Comparison of ENCODE assay signal across 9 mouse cellular contexts in genomic region chr5:96878178-96878577, GRCm38 (mm10).
DNase-seq lines count a peak whose midpoint lies in the region; ATAC-seq and TF ChIP-seq lines count a peak whose summit lies in the region.
"Had no signal": no experiment of that assay in that cellular context is flagged by ENCODE, and none has a peak within 500 bp of the region (broad histone marks: within the 10 kb centered on the region; RNA-seq: fewer than 3 reads in every experiment).

No protein-coding gene starts in this region.

- H3K4me3 ChIP-seq in lung, postnatal 0 days (ENCODE audit: low read depth, low read length), result no peak overlapping the region
- H3K4me3 ChIP-seq in lung, adult 2 months (replicated peaks; ENCODE audit: extremely low read depth, low read depth, low read length), result no peak overlapping the region
- H3K4me3 ChIP-seq in intestine, embryonic 15.5 days (replicated peaks), result no peak overlapping the region
- H3K4me3 ChIP-seq: heart, embryonic 13.5 days had no signal

- TF ChIP-seq CTCF in lung, postnatal 0 days (IDR thresholded peaks at IDR 0.05), result peak; percentile 72
- TF ChIP-seq CTCF in lung, adult 2 months (IDR thresholded peaks at IDR 0.05; ENCODE audit: insufficient read depth, low read length), result no peak

- H3K9ac ChIP-seq in lung, postnatal 0 days (replicated peaks; ENCODE audit: low read depth), result no peak overlapping the region
- no peak overlapping the region for H3K9ac ChIP-seq in intestine, embryonic 15.5 days
- H3K9ac ChIP-seq: heart, embryonic 13.5 days had no signal

- no peak for TF ChIP-seq EP300 in lung, postnatal 0 days (IDR thresholded peaks at IDR 0.05)

- no peaks in the 10 kb centered on the region for H3K27me3 ChIP-seq in lung, postnatal 0 days (replicated peaks; ENCODE audit: insufficient read depth, low read length)
- no peaks in the 10 kb centered on the region for H3K27me3 ChIP-seq in intestine, embryonic 15.5 days (replicated peaks)
- H3K27me3 ChIP-seq: heart, embryonic 13.5 days had no signal

- no peak for ATAC-seq in lung, postnatal 0 days
- peak; percentile 46; the same call in 1 of the 2 replicates for ATAC-seq in granulocyte monocyte progenitor cell, adult 5-6 weeks (replicated peaks; ENCODE audit: poor library complexity, severe bottlenecking)
- ATAC-seq in intestine, embryonic 15.5 days, result no peak

- no peaks in the 10 kb centered on the region; the same call in 1 of the 2 replicates for H3K9me3 ChIP-seq in lung, postnatal 0 days (ENCODE audit: low read length)
- H3K9me3 ChIP-seq in intestine, embryonic 15.5 days, result no peaks in the 10 kb centered on the region

- no peak overlapping the region for H3K4me2 ChIP-seq in lung, postnatal 0 days (replicated peaks; ENCODE audit: low read depth, low read length)
- H3K4me2 ChIP-seq in intestine, embryonic 15.5 days (replicated peaks), result no peak overlapping the region
- H3K4me2 ChIP-seq: heart, embryonic 13.5 days had no signal

- peak; percentile 36 for DNase-seq in adrenal gland, postnatal 14 days
- DNase-seq in adrenal gland, postnatal 36 days, result no peak
- peak; percentile 46 for DNase-seq in lung, postnatal 0 days (ENCODE audit: low spot score)
- DNase-seq in lung, adult 2 months, result no peak
- peak; percentile 32 for DNase-seq in retina, adult 2 months (ENCODE audit: low read depth, low spot score)
- no peak for DNase-seq in frontal cortex, postnatal 14 days (ENCODE audit: low spot score in 2 of 2)

- H3K27ac ChIP-seq in lung, postnatal 0 days (ENCODE audit: low read length), result no peak overlapping the region
- H3K27ac ChIP-seq in intestine, embryonic 15.5 days, result no peak overlapping the region
- H3K27ac ChIP-seq: heart, embryonic 13.5 days had no signal

- TF ChIP-seq POLR2A in lung, adult 2 months (IDR thresholded peaks at IDR 0.05; ENCODE audit: borderline replicate concordance, extremely low read depth, low read depth, low read length), result no peak

- WGBS in lung, postnatal 0 days, result 95% methylated on average over 1 of the region's 1 CpGs
- WGBS in lung, adult 2 months, result 100% methylated on average over 1 of the region's 1 CpGs
- 100% methylated on average over 1 of the region's 1 CpGs for WGBS in intestine, embryonic 15.5 days

- no peaks in the 10 kb centered on the region for H3K36me3 ChIP-seq in lung, postnatal 0 days (ENCODE audit: insufficient read depth, low read length)
- H3K36me3 ChIP-seq in intestine, embryonic 15.5 days, result no peaks in the 10 kb centered on the region
- H3K36me3 ChIP-seq: heart, embryonic 13.5 days had no signal

- H3K4me1 ChIP-seq in lung, postnatal 0 days (ENCODE audit: insufficient read depth, low read depth, low read length), result no peaks in the 10 kb centered on the region
- no peaks in the 10 kb centered on the region for H3K4me1 ChIP-seq in lung, adult 2 months (ENCODE audit: control insufficient read depth, insufficient read depth, low read length)
- peaks cover 3% of the 10 kb centered on the region for H3K4me1 ChIP-seq in intestine, embryonic 15.5 days (replicated peaks)

Comparison
In these comparisons a context has a peak if more than half of its experiments do, and no peak if none do; other contexts are left out.
1. DNase-seq: peak in adrenal gland, postnatal 14 days (single experiment), lung, postnatal 0 days (single experiment) and retina, adult 2 months (single experiment); none in adrenal gland, postnatal 36 days (0 of 2), lung, adult 2 months (single experiment) and frontal cortex, postnatal 14 days (0 of 2).